Mouse (Mus musculus): ENCODE results near the gene Phactr2. TPM values are rescaled to one million over a fixed set of nuclear protein-coding genes. Genes with fewer than 3 reads are reported as not detected.

Phactr2 gene
- total and polyA plus RNA-seq, 3 experiments, result 0.08 to 0.49 (median 0.31) TPM

- H3K36me3 ChIP-seq (replicated peaks in 1 of 2; ENCODE audit: control insufficient read depth in 1 of 2, insufficient read depth in 1 of 2, low read length in 1 of 2), result no peaks in the 10 kb centered on the region
- no peak overlapping the region for H3K27ac ChIP-seq (ENCODE audit: insufficient read depth, low read depth)
- no peak for TF ChIP-seq GABPA (IDR thresholded peaks at IDR 0.05; ENCODE audit: insufficient replicate concordance, low read depth, low read length)
- TF ChIP-seq RCOR1 (conservative IDR thresholded peaks at IDR 0.05; ENCODE audit: low read depth, low read length), result no peak
- TF ChIP-seq MYC (IDR thresholded peaks at IDR 0.05; ENCODE audit: low read depth, low read length), result no peak
- no peak for TF ChIP-seq SMC3 (IDR thresholded peaks at IDR 0.05; ENCODE audit: low read depth, low read length)
- no peak for TF ChIP-seq POLR2AphosphoS2 (IDR thresholded peaks at IDR 0.05; ENCODE audit: low read depth, low read length)
- TF ChIP-seq MAX (IDR thresholded peaks at IDR 0.05; ENCODE audit: low read length), result no peak
- no peak for TF ChIP-seq ZMIZ1 (IDR thresholded peaks at IDR 0.05; ENCODE audit: low read depth, low read length)
- no peak for TF ChIP-seq PAX5 (IDR thresholded peaks at IDR 0.05; ENCODE audit: low read length)
- no peak for TF ChIP-seq EP300 (IDR thresholded peaks at IDR 0.05; ENCODE audit: low read length)
- TF ChIP-seq TCF12 (IDR thresholded peaks at IDR 0.05; ENCODE audit: low read depth, low read length), result no peak
- no peak for TF ChIP-seq USF2 (conservative IDR thresholded peaks at IDR 0.05; ENCODE audit: low read depth, low read length)
- no peak for TF ChIP-seq ELF1 (IDR thresholded peaks at IDR 0.05; ENCODE audit: low read depth, low read length)
- no peak for TF ChIP-seq ZNF384 (IDR thresholded peaks at IDR 0.05; ENCODE audit: low read depth, low read length)
- TF ChIP-seq JUND (conservative IDR thresholded peaks at IDR 0.05; ENCODE audit: low read depth, low read length), result no peak
- TF ChIP-seq SIN3A (IDR thresholded peaks at IDR 0.05; ENCODE audit: low read length), result no peak
- no peak for TF ChIP-seq ZC3H11A (IDR thresholded peaks at IDR 0.05; ENCODE audit: low read depth, low read length)
- TF ChIP-seq TBP (conservative IDR thresholded peaks at IDR 0.05; ENCODE audit: low read depth, low read length), result no peak
- TF ChIP-seq KAT2A (IDR thresholded peaks at IDR 0.05; ENCODE audit: insufficient replicate concordance, low read length), result no peak
- no peak for DNase-seq (ENCODE audit: extremely low read depth)
- H3K4me3 ChIP-seq (replicated peaks in 1 of 3; ENCODE audit: low read depth in 2 of 3, low read length in 2 of 3, poor library complexity in 1 of 3), result no peak overlapping the region
- H3K4me1 ChIP-seq (ENCODE audit: control insufficient read depth in 1 of 2, insufficient read depth in 2 of 2), result peaks cover 0 to 19% of the 10 kb centered on the region in 2 experiments; a peak in 2 of 4 replicates
- no peaks in the 10 kb centered on the region for H3K27me3 ChIP-seq (replicated peaks)
- in situ Hi-C loops (cut with MboI; ENCODE audit: low pct_ligation_motif_present, low pct_unique_long_range_greater_than_20kb, low sequenced_read_pairs), result no loop called here
- H3K9me3 ChIP-seq (replicated peaks; ENCODE audit: low read length), result no peaks in the 10 kb centered on the region
- H3K79me2 ChIP-seq (replicated peaks; ENCODE audit: control insufficient read depth, extremely low read depth, insufficient read depth, poor library complexity, severe bottlenecking), result no peaks in the 10 kb centered on the region
- dilution Hi-C loops (cut with MboI; ENCODE audit: extremely low pct_ligation_motif_present, extremely low pct_unique_long_range_greater_than_20kb, low sequenced_read_pairs), result no loop called here
- no peak overlapping the region for H3K4me2 ChIP-seq (ENCODE audit: insufficient read depth, low read depth, poor library complexity, severe bottlenecking)
- no peak overlapping the region for H3K9ac ChIP-seq (ENCODE audit: insufficient read depth, low read depth)
These were observed 243.5 kb downstream of the Phactr2 start for GRCm38 (mm10) chr10:13230716-13231115.

GRCm38 (mm10) chr10:13225377-13226063, 248.7 kb downstream of the Phactr2 start:
- Histone ChIP-seq H3K9me3 (replicated peaks; ENCODE audit: low read length) (no peaks in the 10 kb centered on the region), H3K27me3 (replicated peaks) (no peaks in the 10 kb centered on the region), H3K36me3 (replicated peaks in 1 of 2; ENCODE audit: control insufficient read depth in 1 of 2, insufficient read depth in 1 of 2, low read length in 1 of 2) (no peaks in the 10 kb centered on the region), H3K9ac (ENCODE audit: insufficient read depth, low read depth) (no peak overlapping the region), H3K4me1 (ENCODE audit: control insufficient read depth in 1 of 2, insufficient read depth in 2 of 2) (peaks cover 0 to 4% of the 10 kb centered on the region in 2 experiments; a peak in 2 of 4 replicates), H3K27ac (ENCODE audit: insufficient read depth, low read depth) (no peak overlapping the region), H3K4me3 (replicated peaks in 1 of 3; ENCODE audit: low read depth in 2 of 3, low read length in 2 of 3, poor library complexity in 1 of 3) (no peak overlapping the region), H3K79me2 (replicated peaks; ENCODE audit: control insufficient read depth, extremely low read depth, insufficient read depth, poor library complexity, severe bottlenecking) (no peaks in the 10 kb centered on the region), H3K4me2 (ENCODE audit: insufficient read depth, low read depth, poor library complexity, severe bottlenecking) (no peak overlapping the region)
- in situ Hi-C loops (cut with MboI; ENCODE audit: low pct_ligation_motif_present, low pct_unique_long_range_greater_than_20kb, low sequenced_read_pairs), result no loop called here
- dilution Hi-C loops (cut with MboI; ENCODE audit: extremely low pct_ligation_motif_present, extremely low pct_unique_long_range_greater_than_20kb, low sequenced_read_pairs), result no loop called here
- TF ChIP-seq RAD21 (IDR thresholded peaks at IDR 0.05; ENCODE audit: low read depth, low read length) (no peak), USF1 (IDR thresholded peaks at IDR 0.05; ENCODE audit: low read depth, low read length) (no peak), MYC (IDR thresholded peaks at IDR 0.05; ENCODE audit: low read depth, low read length) (no peak), CTCF (conservative IDR thresholded peaks at IDR 0.05 in 1 of 2, IDR thresholded peaks at IDR 0.05 in 1 of 2; ENCODE audit: low read depth in 2 of 2, low read length in 2 of 2) (no peak), JUND (conservative IDR thresholded peaks at IDR 0.05; ENCODE audit: low read depth, low read length) (no peak), SMC3 (IDR thresholded peaks at IDR 0.05; ENCODE audit: low read depth, low read length) (no peak), ZKSCAN1 (IDR thresholded peaks at IDR 0.05; ENCODE audit: borderline replicate concordance, low read depth, low read length) (no peak), TBP (conservative IDR thresholded peaks at IDR 0.05; ENCODE audit: low read depth, low read length) (no peak), BHLHE40 (IDR thresholded peaks at IDR 0.05; ENCODE audit: low read depth, low read length) (no peak), ZMIZ1 (IDR thresholded peaks at IDR 0.05; ENCODE audit: low read depth, low read length) (no peak), ETS1 (conservative IDR thresholded peaks at IDR 0.05; ENCODE audit: low read depth, low read length) (no peak), MEF2A (IDR thresholded peaks at IDR 0.05; ENCODE audit: borderline replicate concordance, low read depth, low read length) (no peak), ELF1 (IDR thresholded peaks at IDR 0.05; ENCODE audit: low read depth, low read length) (no peak), JUN (IDR thresholded peaks at IDR 0.05; ENCODE audit: insufficient read depth, low read depth, low read length) (no peak), POLR2A (IDR thresholded peaks at IDR 0.05; ENCODE audit: low read depth, low read length) (no peak), NRF1 (IDR thresholded peaks at IDR 0.05; ENCODE audit: low read depth, low read length) (no peak), IRF4 (IDR thresholded peaks at IDR 0.05; ENCODE audit: low read depth, low read length) (no peak)
- DNase-seq (ENCODE audit: extremely low read depth), result no peak
